Mouse (Mus musculus): ENCODE data around the gene Bicra.
A peak's percentile ranks its signal among the peaks of the same experiment; 100 is the strongest.

GRCm38 (mm10) chr7:15929910-15930309, 117.8 kb downstream of the Bicra start:
- TF ChIP-seq CTCF (IDR thresholded peaks at IDR 0.05) = peak; percentile 88
- TF ChIP-seq EP300 (IDR thresholded peaks at IDR 0.05) = no peak
